Mouse (Mus musculus) WW6 (cell line): ENCODE measurements at regions not wholly inside any gene's neighbourhood (a gene's known extent, or its start where the extent isn't known, plus 50 kb on each side); places are given as distances from the start of the nearest gene placed in this dataset.

Source experiments
- DNase-seq: peaks from one replicate; pipeline ENCODE4 v3.0.0-alpha.2; 2013; ENCODE audit warnings: low read depth, low spot score

DNA sequence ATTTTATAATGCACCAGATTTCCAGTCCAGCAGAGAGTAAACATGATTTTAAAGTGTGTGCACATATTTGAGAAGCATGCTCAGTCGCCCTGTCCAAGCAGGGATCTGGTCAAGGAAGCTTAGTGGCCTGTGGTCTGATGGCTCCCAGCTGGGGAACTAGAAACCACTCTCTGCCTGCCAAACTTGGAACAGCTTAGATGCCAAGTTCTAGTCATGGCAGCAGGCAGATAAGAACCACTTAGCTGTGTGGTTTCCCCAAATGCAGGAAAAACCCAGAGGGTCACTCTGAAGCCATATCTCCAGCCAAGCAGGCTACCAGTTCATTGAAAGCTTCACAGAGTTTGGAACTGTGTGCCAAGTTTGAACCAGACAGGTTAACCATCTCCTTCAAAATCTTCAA is 86.1 kb downstream of the Fam114a2 start:
- no peak for DNase-seq

DNA sequence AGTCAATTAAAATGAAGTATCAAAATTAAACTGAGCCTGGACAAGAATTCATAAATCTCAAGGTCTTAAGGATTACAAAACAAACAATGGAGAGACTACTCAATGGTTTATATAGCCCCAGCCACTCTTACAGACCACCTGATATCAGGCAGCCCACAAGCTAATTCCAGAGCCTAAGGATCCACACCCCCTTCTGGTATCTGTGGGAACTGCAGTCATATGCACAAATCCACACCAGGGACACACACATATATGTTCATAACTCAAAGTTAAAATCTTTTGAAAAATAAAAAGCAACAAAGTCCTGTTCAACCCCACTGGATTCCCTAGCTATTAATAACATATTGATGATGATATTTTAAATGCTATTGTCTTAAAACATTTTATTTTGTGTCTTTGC is 86.5 kb downstream of the Fam114a2 start:
- no peak for DNase-seq

DNA sequence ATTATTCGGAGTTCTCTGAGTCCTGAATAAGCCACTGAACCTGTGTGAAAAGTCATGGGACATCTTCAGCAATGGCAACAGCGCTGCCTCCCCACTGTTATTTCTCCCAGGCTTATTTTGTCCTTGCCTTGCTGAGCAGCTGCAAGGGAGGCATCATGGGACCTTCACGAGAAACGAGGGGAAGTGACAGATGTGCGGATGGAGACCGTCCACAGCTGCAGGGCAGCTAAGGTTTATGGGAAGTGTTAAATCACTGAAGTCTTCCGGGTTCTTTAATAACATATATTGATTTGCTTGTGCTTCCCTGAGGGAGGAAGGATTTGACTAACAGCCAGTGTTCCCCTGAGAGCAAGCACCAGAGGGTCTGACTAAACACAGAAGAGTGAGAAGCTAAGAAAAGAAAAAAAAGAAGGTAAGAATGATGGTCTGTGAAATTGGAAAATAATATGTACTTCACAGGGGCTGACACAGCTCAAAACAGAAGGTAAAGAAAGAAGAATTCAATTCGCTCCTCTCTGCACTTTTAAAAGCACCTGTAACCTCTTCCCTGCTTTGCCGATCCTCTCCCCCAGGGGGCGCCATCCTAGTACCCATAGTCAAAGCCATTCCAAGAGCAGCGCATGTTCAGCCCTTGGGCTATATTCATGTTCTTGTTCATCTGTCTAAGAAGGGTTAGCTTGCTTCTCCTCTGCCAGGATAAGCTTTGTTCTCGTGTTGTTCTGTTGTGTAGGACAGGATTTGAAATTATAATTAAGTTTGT is 92.2 kb downstream of the Fam114a2 start:
- DNase-seq: peak; percentile 14

DNA sequence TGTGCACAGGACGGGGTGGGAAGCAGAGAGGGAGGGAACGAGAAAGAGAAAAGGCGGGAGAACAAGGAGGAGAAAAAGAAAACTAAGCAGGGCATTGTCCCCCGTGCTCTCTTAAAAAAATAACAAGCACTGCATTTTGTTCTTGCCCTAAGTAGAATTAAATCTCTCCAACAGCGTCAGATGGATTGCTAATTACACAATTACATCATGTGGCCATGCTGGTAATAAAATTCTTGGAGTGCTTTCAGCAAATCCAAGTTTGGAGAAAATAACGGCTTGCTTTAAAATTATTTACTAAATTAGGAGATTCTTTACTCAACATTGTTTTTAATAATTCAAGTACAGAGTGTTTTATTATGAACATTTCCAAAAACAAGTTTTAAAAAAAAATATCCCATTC is 99.0 kb downstream of the Fam114a2 start:
- no peak for DNase-seq

DNA sequence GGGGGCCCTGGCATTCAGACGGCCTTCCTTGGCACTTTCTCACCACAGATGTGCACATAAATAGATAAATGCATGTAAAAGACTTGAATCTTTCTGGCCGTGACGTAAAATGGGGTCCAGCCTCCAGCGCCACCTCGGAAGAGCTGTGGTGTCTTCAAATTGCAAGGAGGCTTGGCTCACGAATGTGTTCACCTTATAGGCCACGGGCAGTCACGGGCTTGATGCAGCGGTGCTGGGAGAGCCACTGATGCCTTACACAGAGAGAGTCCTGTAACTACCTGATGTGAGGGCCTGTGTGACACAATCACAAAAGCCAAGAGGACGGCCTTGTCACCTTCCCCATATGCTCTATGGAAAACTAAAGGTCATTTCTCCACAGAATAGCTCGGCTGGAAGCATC is 102.4 kb downstream of the Fam114a2 start:
- DNase-seq: no peak

DNA sequence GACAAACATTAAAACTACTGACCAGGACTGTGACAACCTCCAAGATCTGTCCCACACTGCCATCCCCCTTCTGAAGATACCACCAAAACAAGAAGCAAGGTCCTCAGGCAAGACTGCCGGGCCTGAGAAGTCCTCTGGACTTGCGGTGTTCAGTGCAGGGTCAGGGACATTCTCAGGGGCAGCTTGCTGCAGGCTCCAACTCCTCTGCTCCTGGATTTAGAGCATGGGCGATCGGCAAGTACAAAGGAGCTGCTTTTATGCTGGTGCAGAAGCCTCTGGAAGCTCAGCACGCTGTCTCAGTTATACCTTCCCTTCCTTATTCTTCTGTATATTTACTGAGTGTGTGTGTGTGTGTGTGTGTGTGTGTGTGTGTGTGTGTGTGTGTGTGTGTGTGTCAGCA is 103.2 kb downstream of the Fam114a2 start:
- no peak for DNase-seq

DNA sequence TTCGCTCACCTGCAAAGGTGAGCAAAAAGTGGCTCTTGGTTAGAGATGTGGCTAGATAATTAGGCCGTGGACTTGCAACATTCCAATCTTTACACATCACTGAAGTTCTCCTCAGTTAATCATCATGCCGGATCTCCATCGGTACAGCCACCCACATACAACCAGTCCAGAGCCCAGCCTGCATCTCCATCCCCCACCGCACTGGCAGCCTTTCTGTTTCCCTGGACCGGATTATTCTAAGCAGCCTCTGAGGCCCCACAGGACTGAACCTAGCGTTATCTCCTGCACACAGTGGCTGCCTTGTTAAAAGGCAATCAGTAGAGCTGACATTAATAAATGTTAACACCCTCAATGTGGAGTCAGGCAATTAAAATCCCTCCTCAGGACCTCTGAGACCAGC is 103.7 kb downstream of the Fam114a2 start:
- DNase-seq: no peak

DNA sequence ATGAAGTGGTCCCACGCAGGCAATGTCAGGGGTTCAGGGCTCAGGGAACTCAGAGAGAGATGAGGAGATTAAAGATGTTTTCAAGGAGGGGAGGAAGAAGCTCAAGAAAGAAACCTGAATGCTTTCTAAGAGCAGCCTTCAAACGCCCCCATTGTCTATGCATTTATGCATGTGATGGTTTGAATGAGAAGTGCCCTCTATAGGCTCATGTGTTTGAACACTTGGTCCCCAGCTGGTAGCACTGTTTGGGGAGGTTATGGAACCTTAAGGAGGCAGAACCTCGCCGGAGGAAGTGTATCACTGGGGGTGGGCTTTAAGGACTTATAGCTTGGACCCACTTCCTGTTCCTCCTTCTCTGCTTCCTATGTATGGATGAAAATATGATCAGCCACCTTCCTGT is 105.1 kb downstream of the Fam114a2 start:
- DNase-seq: no peak

DNA sequence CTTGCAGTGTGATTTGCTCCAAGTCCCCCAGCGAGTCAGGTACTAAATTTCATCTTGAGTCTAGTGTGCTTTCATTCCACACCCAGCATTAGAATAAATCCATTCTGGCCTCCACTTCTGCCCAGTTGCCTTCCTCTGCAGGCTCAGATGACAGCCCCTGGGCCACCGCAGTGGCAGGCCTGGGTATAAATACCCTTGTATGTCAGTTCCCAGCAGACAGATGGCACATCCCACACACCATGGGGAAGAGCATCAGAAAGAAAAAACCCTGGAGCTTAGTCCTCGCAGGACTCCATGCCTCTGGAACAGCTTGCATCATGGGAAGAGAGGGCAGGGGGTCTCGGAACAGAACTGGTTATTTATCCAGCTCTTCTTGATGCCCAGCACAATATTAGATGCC is 105.7 kb downstream of the Fam114a2 start:
- no peak for DNase-seq

DNA sequence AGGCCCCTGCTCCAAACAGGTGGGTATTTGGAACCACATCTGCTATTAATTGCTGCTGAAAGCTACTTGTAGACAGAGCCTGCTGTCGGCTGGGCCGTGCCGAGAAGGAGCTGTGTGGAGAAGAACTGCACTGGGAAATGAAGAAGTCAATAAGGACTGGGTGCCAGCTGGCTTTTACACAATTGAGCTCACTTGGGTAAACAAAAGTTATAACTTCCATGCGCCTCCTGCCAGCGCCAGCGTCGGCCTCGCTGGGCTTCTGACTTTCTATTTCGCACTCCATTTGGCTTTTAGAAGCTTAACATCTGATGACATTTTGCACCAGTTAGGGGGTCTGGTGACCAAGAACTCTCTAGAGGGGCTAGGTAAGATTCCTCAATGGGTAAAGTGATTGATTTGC is 114.2 kb downstream of the Fam114a2 start:
- no peak for DNase-seq

DNA sequence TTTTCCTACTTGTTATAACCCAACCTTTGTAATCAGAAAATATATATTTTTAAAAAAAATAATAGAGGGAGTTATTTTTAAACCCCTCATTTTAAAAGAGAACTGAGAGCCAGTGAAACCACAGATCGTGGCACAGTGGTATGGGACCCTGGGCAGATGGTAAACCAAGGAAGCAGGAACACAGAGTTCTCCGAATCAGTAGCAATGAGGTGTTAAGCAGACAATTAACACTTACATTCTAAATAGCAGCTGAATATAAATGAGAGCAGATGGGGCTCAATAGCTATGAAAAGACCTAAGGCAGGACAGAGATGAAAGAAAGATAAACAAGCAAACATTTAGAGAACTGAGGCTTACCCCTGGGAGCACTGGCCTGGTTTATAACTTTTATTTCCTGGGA is 116.8 kb downstream of the Fam114a2 start:
- no peak for DNase-seq

DNA sequence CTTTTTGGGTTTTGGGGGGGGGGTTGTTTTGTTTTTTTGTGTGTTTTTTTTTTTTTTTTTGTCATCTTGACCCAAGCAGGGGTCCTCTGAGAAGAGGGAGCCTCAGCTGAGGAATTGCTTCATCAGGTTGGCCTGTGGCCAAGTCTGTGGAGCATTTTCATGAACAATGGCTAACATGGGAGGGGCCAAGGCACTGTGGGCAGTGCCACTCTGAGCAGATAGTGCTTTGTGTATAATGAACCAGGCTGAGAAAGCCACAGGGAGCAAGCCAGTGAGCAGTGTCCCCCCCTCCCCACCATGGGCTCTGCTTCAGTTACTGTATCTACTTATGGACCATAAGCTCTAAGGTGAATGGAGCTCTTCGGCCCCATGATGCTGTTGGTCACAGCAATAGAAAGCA is 119.1 kb downstream of the Fam114a2 start:
- no peak for DNase-seq

DNA sequence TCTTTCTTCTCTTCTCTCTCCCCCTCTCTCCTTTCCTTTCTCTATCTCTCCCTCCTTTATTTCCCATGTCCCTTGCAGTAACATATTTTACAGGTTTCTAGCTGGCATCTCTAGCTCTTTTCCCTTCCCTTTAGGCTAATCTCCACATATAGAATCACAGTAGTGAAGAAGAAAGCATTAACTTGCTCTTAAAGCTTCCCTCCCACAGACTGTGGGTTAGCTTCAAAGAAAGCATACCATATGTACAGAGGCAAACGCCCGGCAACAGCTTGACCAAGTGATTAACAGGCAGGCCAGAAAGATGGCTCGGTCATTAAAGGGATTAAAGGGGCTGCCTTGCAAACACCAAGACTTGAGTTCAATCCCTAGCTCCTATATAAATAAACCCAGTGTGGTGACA is 122.0 kb downstream of the Fam114a2 start:
- DNase-seq: no peak

DNA sequence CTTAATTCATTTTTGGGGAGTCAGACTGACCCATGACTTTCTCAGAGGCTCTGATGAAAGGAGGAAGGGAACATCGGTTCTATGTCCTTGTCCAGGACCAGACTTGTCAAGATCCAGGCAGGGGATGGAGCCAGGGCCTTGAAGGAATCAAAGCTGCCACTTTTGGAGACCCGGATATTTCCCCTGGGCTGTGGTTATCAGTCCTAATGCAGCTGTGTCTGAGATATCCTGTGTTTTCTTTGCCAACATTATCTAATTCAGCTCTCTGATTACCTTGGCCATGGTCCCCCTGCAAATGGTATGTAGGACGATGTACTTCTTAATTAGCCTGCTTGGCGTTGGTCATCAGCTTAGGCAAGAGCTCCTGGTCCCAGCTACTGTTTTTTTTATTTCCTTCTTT is 127.6 kb downstream of the Fam114a2 start:
- no peak for DNase-seq
